Comparison of ENCODE assay signal across 8 mouse cellular contexts in the genomic region with DNA sequence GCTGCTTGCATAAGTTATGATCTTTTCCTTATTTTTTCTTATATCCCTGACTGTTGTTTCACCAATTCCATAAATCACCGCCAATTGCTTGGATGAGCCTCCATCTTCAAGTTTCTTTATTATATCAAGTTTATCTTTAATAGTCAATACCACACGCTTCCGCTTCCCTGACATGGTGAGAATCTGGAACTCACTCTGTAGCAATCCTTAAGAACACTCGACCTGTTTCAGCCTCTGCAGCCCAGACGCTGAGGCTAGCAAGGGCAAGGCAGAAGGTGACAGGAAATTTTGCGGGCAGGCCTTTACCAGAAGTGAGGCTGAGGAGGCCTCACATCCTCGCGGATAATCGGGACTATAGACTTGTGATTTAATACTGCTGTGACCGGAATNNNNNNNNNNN. TPM values are rescaled to one million over a fixed set of nuclear protein-coding genes. Genes with fewer than 3 reads are reported as not detected.
DNase-seq lines count a peak whose midpoint lies in the region; ATAC-seq and TF ChIP-seq lines count a peak whose summit lies in the region.

A gene (minus strand): TSS at position 349 of the 400 bp plus-strand sequence.

- peak within 1 kb of the TSS; percentile 63 for H3K4me3 ChIP-seq in embryonic facial prominence, embryonic 15.5 days (replicated peaks)
- H3K4me3 ChIP-seq in heart, embryonic 14.5 days (ENCODE audit: control insufficient read depth in 1 of 2, insufficient read depth in 1 of 2, low read depth in 1 of 2, low read length in 2 of 2) = peak within 1 kb of the TSS; percentile 62 to 67
- peak within 1 kb of the TSS; percentile 66 to 79 for H3K4me3 ChIP-seq in liver, embryonic 14.5 days (ENCODE audit: insufficient read depth in 1 of 2, low read depth in 2 of 2, low read length in 2 of 2)
- peak within 1 kb of the TSS; percentile 54 for H3K4me3 ChIP-seq in stomach, embryonic 15.5 days (replicated peaks)

- WGBS in embryonic facial prominence, embryonic 15.5 days = 5% methylated on average over 10 of the region's 10 CpGs
- WGBS in heart, embryonic 14.5 days = 4% methylated on average over 10 of the region's 10 CpGs
- 3% methylated on average over 10 of the region's 10 CpGs for WGBS in liver, embryonic 14.5 days (ENCODE audit: insufficient replicate concordance)
- WGBS in stomach, embryonic 15.5 days = 5% methylated on average over 10 of the region's 10 CpGs

- no peaks in the 10 kb centered on the region for H3K27me3 ChIP-seq in embryonic facial prominence, embryonic 15.5 days
- H3K27me3 ChIP-seq in heart, embryonic 14.5 days (ENCODE audit: control insufficient read depth, insufficient read depth, low read length) = no peaks in the 10 kb centered on the region
- no peaks in the 10 kb centered on the region for H3K27me3 ChIP-seq in liver, embryonic 14.5 days (ENCODE audit: control insufficient read depth, insufficient read depth, low read length)
- H3K27me3 ChIP-seq in stomach, embryonic 15.5 days (replicated peaks) = no peaks in the 10 kb centered on the region

- H3K27ac ChIP-seq in embryonic facial prominence, embryonic 15.5 days (replicated peaks) = peak within 1 kb of the TSS; percentile 76
- H3K27ac ChIP-seq in heart, embryonic 14.5 days (replicated peaks in 1 of 2; ENCODE audit: control insufficient read depth in 1 of 2, insufficient read depth in 1 of 2, low read depth in 2 of 2, low read length in 2 of 2) = peak within 1 kb of the TSS; percentile 75 to 82
- peak within 1 kb of the TSS; percentile 53 for H3K27ac ChIP-seq in liver, embryonic 14.5 days
- H3K27ac ChIP-seq in stomach, embryonic 15.5 days = peak within 1 kb of the TSS; percentile 80

- peak within 1 kb of the TSS; percentile 56 for H3K4me2 ChIP-seq in embryonic facial prominence, embryonic 15.5 days (replicated peaks)
- peak within 1 kb of the TSS; percentile 76 for H3K4me2 ChIP-seq in heart, embryonic 14.5 days (ENCODE audit: low read length)
- peak within 1 kb of the TSS; percentile 88 for H3K4me2 ChIP-seq in liver, embryonic 14.5 days (ENCODE audit: low read depth)
- peak within 1 kb of the TSS; percentile 62 for H3K4me2 ChIP-seq in stomach, embryonic 15.5 days

- H3K9ac ChIP-seq in embryonic facial prominence, embryonic 15.5 days = 0 out of 2 replicates have a peak within 1 kb of the TSS, but pooled peaks have one; percentile 18
- H3K9ac ChIP-seq in heart, embryonic 14.5 days (ENCODE audit: low read length) = peak within 1 kb of the TSS; percentile 82
- peak within 1 kb of the TSS; percentile 71 for H3K9ac ChIP-seq in liver, embryonic 14.5 days (replicated peaks)
- peak within 1 kb of the TSS; percentile 39; the same call in 1 of the 2 replicates for H3K9ac ChIP-seq in stomach, embryonic 15.5 days

- H3K4me1 ChIP-seq in embryonic facial prominence, embryonic 15.5 days = peaks cover 19% of the 10 kb centered on the region
- peaks cover 2 to 20% of the 10 kb centered on the region in 2 experiments; a peak in 3 of 4 replicates for H3K4me1 ChIP-seq in heart, embryonic 14.5 days (ENCODE audit: control insufficient read depth in 2 of 2, insufficient read depth in 2 of 2, low read length in 2 of 2)
- H3K4me1 ChIP-seq in liver, embryonic 14.5 days (replicated peaks; ENCODE audit: control insufficient read depth in 2 of 2, insufficient read depth in 2 of 2, low read length in 1 of 2) = peaks cover 15 to 16% of the 10 kb centered on the region in 2 experiments
- no peaks in the 10 kb centered on the region for H3K4me1 ChIP-seq in stomach, embryonic 15.5 days

- no peaks in the 10 kb centered on the region for H3K9me3 ChIP-seq in embryonic facial prominence, embryonic 15.5 days (replicated peaks)
- H3K9me3 ChIP-seq in heart, embryonic 14.5 days (ENCODE audit: control insufficient read depth, low read length) = no peaks in the 10 kb centered on the region
- H3K9me3 ChIP-seq in liver, embryonic 14.5 days (ENCODE audit: control insufficient read depth, low read length) = no peaks in the 10 kb centered on the region
- H3K9me3 ChIP-seq in stomach, embryonic 15.5 days = no peaks in the 10 kb centered on the region

- peak; percentile 39 to 40 for DNase-seq in B cell, adult 2 months
- DNase-seq in adrenal gland, postnatal 25 days = no peak
- DNase-seq in kidney, postnatal 10 days = peak; percentile 38
- peak in 1 of 3 experiments; percentile 26 for DNase-seq in liver, embryonic 14.5 days (ENCODE audit: low read depth in 3 of 3, low spot score in 3 of 3)
- DNase-seq in naive thymus-derived CD4-positive, alpha-beta T cell, adult 2 months (ENCODE audit: low read depth) = peak; percentile 71

- no peaks in the 10 kb centered on the region for H3K36me3 ChIP-seq in embryonic facial prominence, embryonic 15.5 days
- H3K36me3 ChIP-seq in heart, embryonic 14.5 days (ENCODE audit: control insufficient read depth, insufficient read depth, low read length) = no peaks in the 10 kb centered on the region
- H3K36me3 ChIP-seq in liver, embryonic 14.5 days (replicated peaks; ENCODE audit: control insufficient read depth, insufficient read depth, low read depth) = no peaks in the 10 kb centered on the region
- H3K36me3 ChIP-seq in stomach, embryonic 15.5 days = no peaks in the 10 kb centered on the region

- TF ChIP-seq CTCF in liver, embryonic 14.5 days (IDR thresholded peaks at IDR 0.05; ENCODE audit: low read depth) = no peak

- TF ChIP-seq EP300 in liver, embryonic 14.5 days (IDR thresholded peaks at IDR 0.05; ENCODE audit: low read depth) = no peak

- no peak for ATAC-seq in embryonic facial prominence, embryonic 15.5 days (ENCODE audit: insufficient number of reproducible peaks, low FRiP score, low TSS enrichment, low read depth)
- no peak for ATAC-seq in heart, embryonic 14.5 days (ENCODE audit: insufficient number of reproducible peaks, insufficient read depth, low FRiP score, low read depth)
- no peak for ATAC-seq in liver, embryonic 14.5 days (ENCODE audit: insufficient read depth)
- ATAC-seq in stomach, embryonic 15.5 days (ENCODE audit: insufficient read depth, low FRiP score, low read depth) = no peak

RNA-seq across cellular contexts. Expression of the gene that starts here (rescaled TPM):
- total RNA-seq in adrenal gland, postnatal 25 days (2021) = 11.7 and 12.5 TPM in 2 replicates
- polyA plus RNA-seq in embryonic facial prominence, embryonic 15.5 days (2015; fragmentation: Nextera tagmentation; extraction: Ambion mirVana) = 9.4 and 9.6 TPM in 2 replicates
- polyA plus RNA-seq in heart, embryonic 14.5 days (2014; fragmentation: Nextera tagmentation; extraction: Ambion mirVana) = 6.7 and 8.3 TPM in 2 replicates
- polyA plus RNA-seq in liver, embryonic 14.5 days (2012; rRNA removed) = 0.98 and 2.1 TPM in 2 replicates
- polyA plus RNA-seq in liver, embryonic 14.5 days (2014; fragmentation: Nextera tagmentation; extraction: Ambion mirVana) = 1.5 TPM in 2 replicates
- 10.1 and 10.5 TPM in 2 replicates for polyA plus RNA-seq in stomach, embryonic 15.5 days (2015; fragmentation: Nextera tagmentation; extraction: Ambion mirVana)

Comparison
In these comparisons a context has a peak if more than half of its experiments do, and no peak if none do; other contexts are left out.
1. H3K9ac ChIP-seq: peak in every context shown above with its lines; median percentile 82 in heart, embryonic 14.5 days; 71 in liver, embryonic 14.5 days; 39 in stomach, embryonic 15.5 days; 18 in embryonic facial prominence, embryonic 15.5 days.